Mouse (Mus musculus) mouse embryonic stem cell (cell line): ENCODE results near the gene Slitrk5.
"Not testable (repeated sequence)": the region's sequence is repeated elsewhere in the genome, so short reads cannot be mapped to it uniquely, and the experiment has no call there.

Source experiments
- in situ Hi-C, 2 experiments: fragments of 300-500 bp; cut with MboI; formaldehyde crosslinking; loops; 1 replicate in 1 of 2; 3 replicates in 1 of 2; pipeline ENCODE4 v1.14.3; 2019 to 2020; ENCODE audit warnings: low sequenced_read_pairs in 2 of 2, low pct_unique_long_range_greater_than_20kb in 1 of 2, mixed read lengths in 1 of 2; ENCODE audit not compliant: unreplicated experiment in 1 of 2

The Slitrk5 gene

GRCm38 (mm10) chr14:111674664-111675147 is at the start of gene Slitrk5:
Slitrk5 (plus strand) TSS chr14:111675097.
- in situ Hi-C loops: no loop called here

- in situ Hi-C loops: no loop called here
Measured at GRCm38 (mm10) chr14:111672942-111673341, 2.0 kb upstream of the Slitrk5 start.

GRCm38 (mm10) chr14:111675211-111676165 is 591 bp downstream of the Slitrk5 start:
- in situ Hi-C loops: no loop called here

GRCm38 (mm10) chr14:111676166-111676581 is 1.3 kb downstream of the Slitrk5 start:
- in situ Hi-C loops: no loop called here

GRCm38 (mm10) chr14:111676851-111677291 is 2.0 kb downstream of the Slitrk5 start:
- in situ Hi-C loops: no loop called here

- in situ Hi-C loops: no loop called here
Measured at GRCm38 (mm10) chr14:111677361-111678070, 2.6 kb downstream of the Slitrk5 start.

GRCm38 (mm10) chr14:111680271-111680670 is 5.4 kb downstream of the Slitrk5 start:
- in situ Hi-C loops: no loop called here

GRCm38 (mm10) chr14:111681092-111681708 is 6.3 kb downstream of the Slitrk5 start:
- in situ Hi-C loops: no loop called here

- in situ Hi-C loops: no loop called here
Measured at GRCm38 (mm10) chr14:111681773-111682172, 6.9 kb downstream of the Slitrk5 start.

- in situ Hi-C loops: no loop called here
Measured at GRCm38 (mm10) chr14:111683543-111683942, 8.6 kb downstream of the Slitrk5 start.

GRCm38 (mm10) chr14:111690139-111690538 is 15.2 kb downstream of the Slitrk5 start:
- in situ Hi-C loops: not testable (repeated sequence)

GRCm38 (mm10) chr14:111729833-111730232 is 54.9 kb downstream of the Slitrk5 start:
- in situ Hi-C loops: no loop called here
